Mouse (Mus musculus): ENCODE measurements around the gene Gfod1.

The Gfod1 gene

DNA sequence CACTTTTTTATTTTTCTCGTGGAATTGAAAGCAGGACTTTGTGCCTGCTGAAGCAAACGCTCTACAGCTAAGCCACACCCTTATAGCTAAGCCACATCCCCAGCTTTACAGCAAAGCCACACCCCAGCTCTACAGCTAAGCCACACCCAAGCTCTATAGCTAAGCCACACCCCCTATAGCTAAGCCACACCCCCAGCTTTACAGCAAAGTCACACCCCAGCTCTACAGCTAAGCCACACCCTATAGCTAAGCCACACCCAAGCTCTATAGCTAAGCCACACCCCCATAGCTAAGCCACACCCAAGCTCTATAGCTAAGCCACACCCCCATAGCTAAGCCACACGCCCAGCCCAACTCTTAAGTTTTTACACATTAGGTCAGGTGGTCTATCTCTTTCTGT lies 42.7 kb downstream of the Gfod1 start:
- no peak for DNase-seq

DNA sequence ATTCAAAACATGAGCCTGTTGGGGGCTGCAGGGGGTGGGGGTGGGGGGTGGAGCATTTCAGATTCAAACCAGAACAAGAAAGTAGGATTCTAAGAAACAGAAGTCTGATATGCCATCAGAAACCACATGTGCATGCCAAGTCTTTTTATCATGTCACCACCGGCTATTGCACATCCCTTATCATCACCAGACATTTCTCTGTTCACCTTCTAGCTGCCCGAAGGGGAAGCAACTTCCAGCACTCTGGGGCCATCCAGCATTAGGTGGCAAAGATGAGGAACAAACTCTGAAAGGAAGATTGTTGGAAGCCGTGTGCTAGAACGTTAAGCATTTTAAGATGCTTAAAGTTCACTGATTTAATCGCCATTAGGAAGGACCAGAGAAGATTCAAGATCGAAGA lies 43.2 kb downstream of the Gfod1 start:
- DNase-seq = no peak

DNA sequence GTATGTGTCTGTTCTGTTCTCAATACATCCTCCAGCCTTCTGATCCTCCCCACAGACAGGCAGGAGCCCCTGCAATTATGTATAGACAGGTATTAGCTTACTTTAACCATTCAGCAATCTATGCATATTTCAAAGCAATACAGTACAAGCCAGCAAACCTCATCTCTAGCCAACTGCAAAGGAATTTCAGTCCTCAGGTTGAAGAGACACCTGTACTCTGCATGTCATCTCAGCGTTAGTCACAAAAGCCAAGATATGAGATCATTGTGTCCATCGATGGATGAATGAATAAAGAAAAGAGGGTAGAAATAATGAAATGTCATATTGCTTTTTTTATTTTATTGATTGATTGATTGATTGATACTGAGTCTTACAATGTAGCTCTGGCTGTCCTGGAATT lies 47.5 kb downstream of the Gfod1 start:
- DNase-seq = no peak

DNA sequence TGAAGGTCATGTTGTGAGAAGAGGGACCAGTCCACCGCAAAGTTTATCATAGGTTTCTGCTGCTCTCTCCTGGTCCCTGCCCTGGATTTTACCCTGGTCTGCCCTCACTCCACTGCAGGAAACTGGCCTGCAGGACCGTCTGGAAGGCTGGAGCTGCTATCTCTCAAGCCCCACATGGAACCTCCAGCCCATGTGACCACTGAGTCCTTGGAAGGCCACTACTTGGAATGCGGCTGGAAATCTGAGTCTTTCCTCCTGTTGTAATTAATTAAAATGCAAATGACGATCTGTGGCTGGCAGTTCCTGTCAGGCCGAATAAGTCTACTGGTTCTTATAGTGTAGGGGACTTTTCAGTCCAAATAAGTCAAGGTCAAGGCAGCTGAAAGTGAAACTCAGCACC lies 50.4 kb downstream of the Gfod1 start:
- no peak for DNase-seq

DNA sequence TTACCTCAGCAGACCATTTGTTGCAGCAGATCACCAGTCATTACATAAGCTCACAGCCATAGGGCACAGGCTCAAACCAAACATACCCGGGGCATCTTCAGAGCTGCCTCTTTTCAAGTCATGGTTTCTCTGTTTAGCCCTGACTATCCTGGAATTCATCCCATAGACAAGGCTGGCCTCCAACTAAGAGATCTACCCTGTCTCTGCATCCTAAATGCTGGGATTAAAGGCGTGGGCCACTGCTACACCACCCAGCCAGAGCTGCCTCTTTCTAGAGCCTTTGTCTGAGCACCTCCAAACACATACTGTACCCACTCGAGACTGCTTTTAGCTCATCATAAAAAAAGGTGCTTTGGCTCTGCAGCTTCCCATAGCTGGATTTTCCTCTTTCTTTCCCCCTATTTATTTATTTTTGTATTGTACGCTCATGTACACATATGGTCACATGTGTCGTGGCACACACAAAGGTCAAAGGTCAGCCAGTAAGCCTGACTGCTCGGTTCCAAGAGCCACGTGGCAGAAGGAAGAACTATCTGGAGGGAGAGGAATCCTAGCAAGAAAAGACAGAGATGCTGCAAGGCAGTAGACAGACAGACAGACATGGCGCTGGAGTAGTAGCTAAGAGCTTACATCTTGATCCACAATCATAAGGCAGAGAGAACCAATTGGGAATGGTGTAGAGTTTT lies 51.7 kb downstream of the Gfod1 start:
- DNase-seq = no peak

DNA sequence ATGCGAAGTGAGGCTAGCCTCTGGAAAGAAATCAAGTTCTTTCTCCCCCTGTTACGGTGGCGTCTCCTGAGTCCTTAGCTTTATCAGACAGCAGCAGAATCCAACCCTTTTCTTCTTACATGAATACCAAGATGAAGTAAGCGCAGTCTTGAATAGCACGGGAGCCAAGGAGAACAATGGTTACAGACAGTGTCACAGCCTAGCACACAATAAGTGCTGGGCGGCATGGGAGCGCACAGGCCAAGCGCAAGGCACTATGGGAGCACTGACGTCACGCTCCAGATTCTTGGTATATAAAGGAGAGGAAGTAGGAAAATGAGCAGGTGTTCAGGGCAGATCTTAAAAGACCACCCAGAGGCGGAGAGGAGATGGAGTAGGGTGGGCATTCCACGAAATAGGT lies 52.6 kb downstream of the Gfod1 start:
- DNase-seq = no peak

DNA sequence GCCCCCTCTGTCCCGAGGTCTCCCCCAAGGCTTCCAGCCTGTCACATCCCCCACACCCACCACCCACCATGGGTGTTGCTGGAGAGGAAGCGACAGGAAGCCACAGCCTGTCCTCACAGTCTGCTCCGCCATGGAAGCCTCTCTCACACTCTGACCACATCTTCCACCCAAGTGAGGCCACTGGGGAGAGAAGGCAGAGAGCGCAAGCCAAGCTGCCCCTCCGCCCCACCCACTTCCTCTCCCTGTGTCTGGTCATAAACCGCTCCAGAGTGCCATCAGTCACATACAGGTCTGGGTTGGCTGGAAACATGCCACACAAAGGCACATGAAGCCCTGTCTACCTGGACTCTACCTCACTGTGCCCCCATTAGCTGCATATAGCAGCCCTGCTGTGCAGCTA lies 53.3 kb downstream of the Gfod1 start:
- DNase-seq = no peak

DNA sequence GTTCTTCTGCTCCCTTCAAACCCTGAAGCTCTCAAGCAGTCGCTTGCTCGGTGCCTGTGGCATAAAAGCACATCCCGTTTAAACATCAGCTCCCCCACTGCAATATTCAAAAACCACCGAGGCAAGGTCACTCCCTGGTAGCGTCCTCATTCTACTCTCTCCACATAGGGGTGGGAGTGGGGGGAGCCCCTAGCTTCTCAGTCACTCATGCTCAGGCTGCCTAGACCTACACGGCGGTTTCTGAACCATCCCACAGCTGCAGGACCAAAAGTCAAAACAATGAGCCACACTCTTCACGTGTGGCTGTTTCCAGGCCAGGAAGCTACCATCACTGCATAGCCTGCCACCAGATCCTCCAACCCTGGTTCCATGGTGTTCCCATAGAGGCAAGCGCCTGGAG lies 53.9 kb downstream of the Gfod1 start:
- DNase-seq = no peak

DNA sequence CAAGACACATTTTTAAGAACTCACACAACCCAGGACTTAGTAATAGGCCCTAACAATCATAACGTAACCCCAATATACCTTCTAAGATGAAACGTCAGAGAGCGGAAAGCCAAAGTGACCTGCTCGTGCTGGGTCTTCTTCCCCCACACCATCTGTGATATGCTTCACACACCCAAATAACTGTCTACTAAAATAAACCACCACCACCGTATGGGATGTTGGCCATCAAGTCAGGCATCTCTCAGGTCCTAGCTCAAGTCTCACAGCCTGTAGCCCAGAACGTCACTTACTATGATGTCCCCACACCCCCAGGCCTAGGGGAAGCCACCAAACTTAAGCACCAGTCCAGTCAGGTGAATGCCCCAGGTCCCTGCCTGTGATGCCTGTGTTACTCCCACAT lies 55.6 kb downstream of the Gfod1 start:
- DNase-seq = peak; percentile 47 to 49

DNA sequence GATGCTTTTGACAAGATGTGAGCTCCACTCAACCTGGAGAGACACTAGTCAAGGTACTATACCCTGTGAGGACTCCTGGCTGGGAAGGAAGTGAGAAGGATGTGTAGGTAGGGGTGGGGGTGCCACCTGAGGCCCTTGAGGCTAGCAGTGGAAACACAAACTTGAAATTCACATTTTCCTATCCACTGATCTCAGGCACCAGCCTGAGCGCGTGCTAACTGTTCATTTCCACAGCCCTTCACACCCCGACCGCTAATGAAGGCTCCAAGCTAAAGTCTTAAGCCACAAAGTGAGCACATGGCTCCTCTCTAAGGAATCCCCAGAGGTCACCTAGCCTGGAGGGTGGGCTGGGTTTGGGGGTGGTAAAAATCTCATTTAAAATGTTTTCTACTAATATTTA lies 57.1 kb downstream of the Gfod1 start:
- DNase-seq = no peak

DNA sequence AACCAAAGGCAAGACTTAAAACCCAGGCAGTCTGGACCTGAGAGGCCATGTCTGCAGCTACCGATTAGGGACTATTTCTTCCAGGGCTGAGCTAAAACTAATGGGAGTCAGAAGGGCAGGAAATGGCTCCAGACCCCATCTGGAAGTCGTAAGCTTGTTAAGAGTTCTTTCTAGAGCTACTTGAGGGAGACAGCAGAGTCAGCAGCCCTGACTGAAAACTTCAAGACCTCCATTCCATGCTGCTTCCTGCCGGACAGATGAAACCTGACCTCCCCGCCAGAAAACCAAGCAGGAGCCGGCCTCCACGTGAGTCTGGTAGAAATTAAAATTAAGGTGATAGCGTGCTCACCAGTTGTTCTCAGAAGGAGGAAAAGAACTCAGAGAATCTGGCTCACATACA lies 60.2 kb downstream of the Gfod1 start:
- DNase-seq = no peak

DNA sequence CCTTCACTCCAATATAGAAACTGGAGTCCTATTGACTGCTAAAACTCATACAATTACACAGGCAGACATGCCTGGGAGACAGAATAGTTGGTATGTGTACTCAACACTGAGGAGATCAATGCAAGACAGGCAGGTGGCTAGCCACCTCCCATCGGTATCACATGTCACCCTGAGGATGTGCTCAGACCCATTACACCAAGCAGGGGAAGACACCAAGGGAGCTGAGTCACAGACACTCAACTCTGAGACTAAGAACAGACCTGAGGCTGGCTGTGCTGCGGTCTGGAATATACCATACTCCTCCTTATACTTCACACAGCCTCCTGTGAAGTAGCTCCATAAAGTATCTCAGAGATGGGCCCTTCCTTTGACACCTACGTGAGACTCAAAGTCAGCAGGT lies 60.7 kb downstream of the Gfod1 start:
- DNase-seq = no peak

DNA sequence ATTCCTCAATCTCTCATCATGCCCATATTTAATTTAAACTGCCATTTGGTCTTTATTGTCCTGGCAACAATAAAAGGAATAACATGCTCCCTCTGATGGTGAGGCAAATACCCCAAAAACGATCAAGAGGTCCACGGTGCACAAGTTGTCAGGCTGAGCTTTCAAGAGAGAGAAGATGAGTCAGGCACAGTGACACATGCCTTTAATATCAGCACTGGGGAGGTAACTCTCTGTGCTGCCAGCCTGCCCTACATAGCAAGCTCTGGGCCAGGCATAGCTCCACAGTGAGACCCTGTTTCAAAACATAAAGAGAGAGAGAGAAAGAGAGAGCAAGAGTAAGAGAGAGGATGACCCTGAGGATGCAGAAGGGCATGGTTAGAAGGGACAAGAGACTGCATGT lies 62.2 kb downstream of the Gfod1 start:
- no peak for DNase-seq

DNA sequence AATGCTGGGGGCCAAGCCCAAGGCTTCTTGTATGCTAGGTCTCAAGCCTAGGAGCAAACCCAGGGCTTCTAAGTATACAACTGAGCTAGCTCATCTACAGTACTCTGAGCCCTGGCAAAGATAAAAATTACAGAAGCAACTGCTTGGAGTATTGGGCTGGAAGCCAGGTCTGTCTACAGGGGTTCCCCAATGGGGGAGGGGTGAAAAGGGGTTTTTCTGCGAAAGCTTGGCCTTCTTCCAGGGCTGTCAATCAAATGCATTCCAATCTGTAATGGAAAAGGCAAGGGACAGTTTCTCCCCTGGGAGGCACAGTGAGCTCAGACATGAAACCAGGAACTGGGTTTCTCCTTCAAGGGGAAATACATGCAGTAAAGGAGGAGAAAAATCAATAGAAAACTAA lies 62.9 kb downstream of the Gfod1 start:
- peak in 1 of 2 experiments; percentile 31 for DNase-seq

DNA sequence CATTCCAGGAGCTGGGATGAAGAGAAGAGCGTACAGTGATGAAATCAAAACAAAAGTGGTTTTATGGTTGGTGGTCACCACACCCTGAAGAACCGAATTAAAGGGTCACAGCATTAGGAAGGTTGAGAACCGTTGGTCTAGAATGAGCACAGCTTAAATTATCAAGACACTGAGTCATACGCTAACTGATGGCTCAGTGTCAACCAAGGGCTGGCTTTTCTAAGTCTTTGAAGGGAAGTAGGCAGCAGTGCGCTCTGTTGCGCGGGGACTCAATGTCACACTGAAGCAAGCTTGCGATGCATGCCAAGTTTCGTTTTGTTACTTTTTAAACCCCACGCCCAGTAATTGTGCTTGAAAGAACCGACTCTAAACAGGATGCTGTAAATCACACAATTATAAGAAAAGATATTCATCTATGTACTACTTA lies 64.2 kb downstream of the Gfod1 start:
- no peak for DNase-seq

DNA sequence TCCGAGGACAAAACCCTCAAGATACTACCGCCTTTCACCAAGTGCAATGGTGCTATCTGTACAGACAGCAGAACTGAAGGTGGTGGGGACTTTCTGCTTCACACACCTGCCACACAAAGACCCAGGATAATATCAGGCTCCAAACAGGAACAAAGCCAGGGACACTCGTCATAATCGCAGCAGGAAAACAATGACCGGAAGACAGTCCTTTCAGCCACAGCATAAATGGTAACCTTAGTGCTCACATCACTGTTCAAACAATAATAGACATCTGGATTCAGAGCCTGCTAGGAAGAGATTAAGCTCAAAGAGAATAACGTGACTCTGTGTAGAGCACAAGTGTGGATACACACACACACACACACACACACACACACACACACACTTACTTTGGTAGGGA lies 67.3 kb downstream of the Gfod1 start:
- no peak for DNase-seq

DNA sequence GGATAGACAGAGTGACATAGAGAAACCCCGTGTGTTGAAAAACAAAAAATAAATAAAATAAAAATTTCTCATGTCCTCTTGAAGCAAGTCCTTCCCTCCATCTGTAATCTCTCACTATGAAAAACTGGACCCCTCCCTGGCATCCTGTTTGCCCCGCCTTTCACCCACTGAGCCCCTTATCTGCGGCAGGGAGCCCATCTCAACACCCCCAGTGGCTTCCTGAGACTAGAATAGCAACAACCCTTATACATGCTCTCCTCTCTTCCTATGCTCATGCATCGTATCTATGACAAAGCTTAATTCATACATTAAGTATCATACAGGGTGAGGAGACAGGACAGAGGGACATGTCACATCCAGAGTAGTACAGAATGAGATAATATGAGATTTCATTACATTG lies 68.0 kb downstream of the Gfod1 start:
- DNase-seq = no peak

DNA sequence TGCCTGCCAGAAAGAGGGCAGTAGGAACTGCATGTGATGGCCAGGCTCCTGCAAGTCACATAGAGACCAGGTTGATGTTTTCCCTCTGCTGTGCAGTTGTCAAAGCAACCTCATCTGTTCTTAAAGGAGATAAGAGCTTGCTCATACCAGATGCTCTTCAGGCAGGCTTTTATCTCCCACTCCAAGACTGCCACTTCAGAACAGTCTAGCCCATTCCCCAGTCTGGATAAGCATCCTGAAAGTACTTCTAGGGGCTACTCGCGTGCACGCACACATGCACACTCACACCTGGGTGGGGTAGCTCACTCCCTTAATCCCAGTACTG lies 68.4 kb downstream of the Gfod1 start:
- no peak for DNase-seq

DNA sequence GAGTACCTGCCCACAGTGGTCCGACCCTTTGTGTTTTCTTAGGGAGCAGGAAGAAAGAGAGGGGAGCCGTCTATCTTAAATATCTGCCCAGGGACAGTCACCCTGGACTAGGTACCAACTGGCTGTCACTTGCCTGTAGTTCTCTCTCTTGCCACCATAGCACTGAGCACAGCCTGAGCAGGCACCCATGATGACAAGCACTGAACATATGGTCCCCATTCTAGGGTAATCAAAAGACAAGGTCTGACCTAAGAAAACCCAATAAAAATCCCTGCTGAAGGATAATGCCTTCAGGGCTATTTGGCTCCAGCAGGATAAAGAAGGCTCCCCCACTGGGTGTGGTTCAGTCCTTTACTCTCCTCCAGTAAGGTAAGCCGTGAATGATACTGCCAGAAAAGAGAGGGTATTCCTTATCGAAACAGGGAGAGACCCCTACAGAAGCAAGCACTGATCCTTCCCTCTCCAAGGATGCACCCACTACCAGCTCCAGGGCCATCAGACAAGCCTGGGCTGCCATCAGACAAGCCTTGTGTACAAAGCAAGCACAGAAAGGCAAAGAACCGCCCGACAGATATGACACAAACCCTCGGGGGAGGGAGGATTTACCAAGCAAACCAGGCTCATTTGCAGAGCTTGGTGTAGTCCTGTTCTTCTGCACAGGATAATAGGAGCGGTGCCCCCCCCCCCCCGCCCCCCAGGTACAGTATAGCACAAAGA lies 68.9 kb downstream of the Gfod1 start:
- no peak for DNase-seq

DNA sequence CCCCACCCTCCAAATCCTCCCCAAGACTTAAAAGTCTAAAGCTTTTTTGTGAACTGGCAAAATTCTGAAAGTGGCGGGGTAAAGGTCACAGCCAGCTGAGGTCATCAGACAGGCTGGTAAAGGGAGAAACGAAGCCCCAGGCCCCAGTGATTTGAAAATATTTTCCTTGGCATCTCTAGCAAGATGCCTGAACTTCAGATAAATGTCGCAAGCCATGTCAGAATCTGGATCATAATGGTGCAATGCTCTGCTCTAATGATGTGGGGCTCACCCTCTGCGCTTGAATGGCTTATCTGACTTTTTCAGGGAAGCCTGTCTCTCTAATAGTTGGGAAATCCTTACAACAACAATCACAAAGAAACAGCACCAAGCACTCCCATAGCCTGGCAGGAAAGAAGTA lies 70.6 kb downstream of the Gfod1 start:
- DNase-seq = no peak

DNA sequence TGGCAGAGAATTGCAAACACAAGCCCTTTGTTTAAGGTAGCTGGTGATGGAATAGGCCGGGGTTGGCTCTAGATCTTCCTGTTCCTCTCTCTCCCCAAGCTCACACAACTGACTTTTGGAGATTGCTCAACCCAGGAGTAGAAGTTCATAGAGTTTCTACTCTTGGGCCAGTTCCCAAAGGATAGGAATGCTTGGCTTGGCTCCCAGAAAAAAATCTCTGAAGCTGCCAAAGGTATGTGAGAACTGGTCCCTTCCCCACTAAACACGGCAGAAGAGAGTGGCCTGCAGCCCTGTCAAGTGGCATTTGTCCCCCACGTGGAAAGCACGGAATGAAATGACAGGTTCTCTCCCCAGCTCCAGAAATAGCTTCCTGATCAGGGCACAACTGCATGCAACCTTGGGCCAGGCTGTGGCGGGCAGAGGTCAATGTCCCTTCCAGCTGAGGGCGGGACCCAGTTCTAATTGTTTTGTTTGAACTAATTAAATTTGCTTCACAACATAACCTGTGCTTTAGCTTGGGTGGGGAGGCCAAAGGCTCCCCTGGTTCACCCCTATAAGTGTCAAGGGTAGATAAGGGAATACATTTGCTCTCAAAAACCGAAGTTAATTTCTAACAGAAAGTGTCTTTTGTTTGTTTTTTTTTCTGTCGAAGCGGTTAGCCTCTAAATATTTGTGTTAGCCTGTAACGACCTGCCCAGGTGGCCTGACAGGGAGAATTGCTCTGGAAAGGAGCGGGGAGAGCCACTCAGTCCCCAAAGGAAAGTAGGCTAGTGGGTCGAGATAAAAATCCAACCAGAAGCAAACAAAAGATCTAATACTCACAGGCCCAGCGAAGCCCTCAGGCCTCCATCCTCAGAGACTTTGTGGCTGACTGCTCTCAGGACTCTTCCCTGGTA lies 71.8 kb downstream of the Gfod1 start:
- DNase-seq = peak; percentile 45 to 55

DNA sequence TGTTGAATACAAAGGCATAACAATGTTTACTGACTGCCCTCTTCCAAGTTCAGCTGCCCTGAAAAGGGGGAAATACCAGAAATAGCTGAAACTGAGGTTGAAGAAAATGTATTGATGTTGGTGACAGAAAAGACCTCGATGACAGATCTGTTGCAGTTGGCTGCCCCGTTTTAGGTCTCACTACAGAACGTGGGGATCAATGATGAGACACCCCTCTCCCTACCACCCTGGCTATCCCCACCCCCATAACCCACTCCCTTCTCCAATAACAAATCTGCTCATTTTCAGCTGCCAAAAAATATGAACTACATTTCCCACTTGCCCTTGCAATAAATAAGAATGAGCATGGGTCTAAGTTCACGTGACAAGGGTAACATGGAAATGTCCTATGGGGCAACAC lies 73.1 kb downstream of the Gfod1 start:
- no peak for DNase-seq

DNA sequence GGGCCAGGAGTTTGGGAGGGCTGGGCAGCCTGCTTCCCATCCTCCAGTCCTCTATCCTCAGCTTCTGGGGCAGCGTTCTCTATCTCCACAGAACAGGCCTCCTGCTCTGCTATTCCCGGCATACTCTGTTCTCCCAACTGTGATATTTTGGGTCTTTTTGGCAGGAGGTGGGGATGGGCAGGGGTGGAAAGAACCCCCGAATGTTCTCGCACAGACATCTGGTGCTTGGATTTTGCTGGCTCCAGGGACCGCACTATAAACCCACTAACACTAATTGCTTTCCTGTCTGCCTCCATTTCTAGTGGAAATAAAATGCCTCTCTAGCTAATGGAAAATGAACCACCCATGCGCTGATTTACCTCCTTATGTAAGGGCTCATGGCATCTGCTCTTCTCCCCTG lies 73.7 kb downstream of the Gfod1 start:
- no peak for DNase-seq

DNA sequence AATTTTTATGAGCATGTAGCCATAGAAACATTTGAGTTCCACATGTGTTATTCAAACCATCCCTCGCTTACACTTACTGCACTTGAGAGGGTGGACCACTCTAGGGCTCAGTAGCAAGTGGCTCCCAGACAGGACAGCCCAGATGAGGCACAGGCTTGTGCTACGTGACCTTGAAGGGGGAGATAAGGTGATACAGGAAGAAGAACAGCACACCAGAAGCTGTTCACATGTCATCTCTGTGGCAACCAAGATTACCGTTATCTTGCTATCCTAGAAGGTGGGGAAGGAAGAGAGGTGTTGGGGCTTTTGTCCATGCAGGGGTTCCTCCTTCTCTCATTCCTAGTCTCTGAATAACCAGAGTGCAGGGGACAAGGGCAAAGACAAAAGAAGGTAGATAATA lies 74.2 kb downstream of the Gfod1 start:
- DNase-seq = no peak
